ENCODE assay signal across 16 mouse cellular contexts in the genomic region with DNA sequence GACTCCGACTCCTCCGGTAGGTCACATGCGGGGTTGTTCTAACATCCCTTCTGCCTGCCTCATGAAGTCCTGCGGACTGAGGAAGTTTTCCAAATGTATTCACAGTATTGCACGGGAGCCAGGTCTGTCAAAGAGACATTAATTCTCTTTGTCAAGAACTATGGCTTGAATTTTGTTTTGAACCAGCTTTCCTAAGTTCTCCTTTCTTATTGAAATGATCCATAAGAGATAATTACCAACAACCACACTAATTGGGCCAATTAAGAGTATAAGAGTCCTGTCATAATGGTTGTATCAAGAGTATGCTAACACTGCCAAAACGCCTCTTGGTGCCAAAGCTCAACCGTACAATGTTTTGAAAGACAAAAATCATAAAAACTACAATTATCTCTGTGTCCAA.
DNase-seq lines count a peak whose midpoint lies in the region; ATAC-seq and TF ChIP-seq lines count a peak whose summit lies in the region.
"Had no signal": no experiment of that assay in that cellular context is flagged by ENCODE, and none has a peak within 500 bp of the region (broad histone marks: within the 10 kb centered on the region; RNA-seq: fewer than 3 reads in every experiment).

No protein-coding gene starts in this region.

- no peak overlapping the region for H3K27ac ChIP-seq in forebrain, postnatal 0 days (ENCODE audit: low read depth, low read length)
- no peak overlapping the region for H3K27ac ChIP-seq in forebrain, embryonic 13.5 days
- no peak overlapping the region for H3K27ac ChIP-seq in testis, adult 2 months (ENCODE audit: control insufficient read depth, insufficient read depth, low read depth, low read length)
- H3K27ac ChIP-seq in midbrain, embryonic 16.5 days (ENCODE audit: low read length): no peak overlapping the region
- H3K27ac ChIP-seq: embryonic facial prominence, embryonic 10.5 days; embryonic facial prominence, embryonic 12.5 days had no signal

- no peak overlapping the region for H3K4me3 ChIP-seq in forebrain, postnatal 0 days (ENCODE audit: low read depth, low read length)
- H3K4me3 ChIP-seq in forebrain, embryonic 13.5 days: no peak overlapping the region
- peak overlapping the region; percentile 62 for H3K4me3 ChIP-seq in testis, adult 2 months (ENCODE audit: control insufficient read depth, low read depth, low read length)
- no peak overlapping the region for H3K4me3 ChIP-seq in midbrain, embryonic 16.5 days (ENCODE audit: low read depth, low read length)
- H3K4me3 ChIP-seq: embryonic facial prominence, embryonic 10.5 days; embryonic facial prominence, embryonic 12.5 days had no signal

- DNase-seq in forebrain, postnatal 0 days: peak; percentile 8
- no peak for DNase-seq in testis, postnatal 10 days (ENCODE audit: low spot score)
- DNase-seq: adrenal gland, adult 2 months; adrenal gland, postnatal 10 days; adrenal gland, postnatal 25 days; cerebellum, adult 11-12 months; cerebellum, adult 2 months; cerebellum, adult 9-10 months; cerebellum, postnatal 10 days; cerebellum, postnatal 25 days had no signal

- ATAC-seq in forebrain, postnatal 0 days: peak; percentile 27; the same call in 1 of the 2 replicates
- ATAC-seq in forebrain, embryonic 13.5 days: no peak
- ATAC-seq in midbrain, embryonic 16.5 days: no peak
- ATAC-seq: forebrain, embryonic 16.5 days had no signal

- 21% methylated on average over 7 of the region's 7 CpGs for WGBS in forebrain, postnatal 0 days
- WGBS in forebrain, embryonic 13.5 days: 43% methylated on average over 7 of the region's 7 CpGs
- WGBS in midbrain, embryonic 16.5 days: 78% methylated on average over 7 of the region's 7 CpGs

- no peak overlapping the region for H3K9ac ChIP-seq in forebrain, postnatal 0 days
- no peak overlapping the region for H3K9ac ChIP-seq in forebrain, embryonic 13.5 days
- no peak overlapping the region for H3K9ac ChIP-seq in midbrain, embryonic 16.5 days (ENCODE audit: low read depth, low read length)
- H3K9ac ChIP-seq: embryonic facial prominence, embryonic 12.5 days had no signal

- no peak for TF ChIP-seq CTCF in forebrain, postnatal 0 days (IDR thresholded peaks at IDR 0.05; ENCODE audit: low read depth)
- TF ChIP-seq CTCF in testis, adult 2 months (IDR thresholded peaks at IDR 0.05; ENCODE audit: control insufficient read depth, insufficient read depth, insufficient replicate concordance, low read depth, low read length): no peak

- H3K4me2 ChIP-seq in forebrain, postnatal 0 days (ENCODE audit: low read depth): no peak overlapping the region
- H3K4me2 ChIP-seq in forebrain, embryonic 13.5 days: no peak overlapping the region
- H3K4me2 ChIP-seq in midbrain, embryonic 16.5 days (ENCODE audit: low read length): no peak overlapping the region
- H3K4me2 ChIP-seq: embryonic facial prominence, embryonic 12.5 days had no signal

- H3K4me1 ChIP-seq in forebrain, postnatal 0 days (ENCODE audit: insufficient read depth): no peaks in the 10 kb centered on the region
- H3K4me1 ChIP-seq in forebrain, embryonic 13.5 days: 0 out of 2 replicates have a peak, but pooled peaks cover 9% of the 10 kb centered on the region
- peaks cover 2% of the 10 kb centered on the region for H3K4me1 ChIP-seq in testis, adult 2 months (ENCODE audit: control insufficient read depth, insufficient read depth, low read length)
- H3K4me1 ChIP-seq in midbrain, embryonic 16.5 days (ENCODE audit: control insufficient read depth, insufficient read depth, low read length): no peaks in the 10 kb centered on the region
- H3K4me1 ChIP-seq: embryonic facial prominence, embryonic 10.5 days; embryonic facial prominence, embryonic 12.5 days had no signal

- TF ChIP-seq POLR2A in testis, adult 2 months (IDR thresholded peaks at IDR 0.05; ENCODE audit: control insufficient read depth, low read depth, low read length): no peak

- H3K9me3 ChIP-seq in forebrain, postnatal 0 days (ENCODE audit: low read length): 0 out of 2 replicates have a peak, but pooled peaks cover 3% of the 10 kb centered on the region
- 0 out of 2 replicates have a peak, but pooled peaks cover 5% of the 10 kb centered on the region for H3K9me3 ChIP-seq in forebrain, embryonic 13.5 days (replicated peaks)
- 0 out of 2 replicates have a peak, but pooled peaks cover 2% of the 10 kb centered on the region for H3K9me3 ChIP-seq in midbrain, embryonic 16.5 days (replicated peaks; ENCODE audit: control insufficient read depth, low read length, poor library complexity, severe bottlenecking)
- H3K9me3 ChIP-seq: embryonic facial prominence, embryonic 10.5 days; embryonic facial prominence, embryonic 12.5 days had no signal

- H3K36me3 ChIP-seq in forebrain, postnatal 0 days (ENCODE audit: insufficient read depth): no peaks in the 10 kb centered on the region
- H3K36me3 ChIP-seq in forebrain, embryonic 13.5 days (ENCODE audit: poor library complexity, severe bottlenecking): no peaks in the 10 kb centered on the region
- no peaks in the 10 kb centered on the region for H3K36me3 ChIP-seq in testis, adult 2 months (ENCODE audit: control insufficient read depth, insufficient read depth, low read length)
- H3K36me3 ChIP-seq in midbrain, embryonic 16.5 days (ENCODE audit: control insufficient read depth, insufficient read depth, low read length): no peaks in the 10 kb centered on the region
- H3K36me3 ChIP-seq: embryonic facial prominence, embryonic 10.5 days; embryonic facial prominence, embryonic 12.5 days had no signal

- H3K27me3 ChIP-seq in forebrain, postnatal 0 days (ENCODE audit: insufficient read depth, low read length): no peaks in the 10 kb centered on the region
- H3K27me3 ChIP-seq in forebrain, embryonic 13.5 days: no peaks in the 10 kb centered on the region
- H3K27me3 ChIP-seq in testis, adult 2 months (ENCODE audit: control insufficient read depth, insufficient read depth, low read length): no peaks in the 10 kb centered on the region
- H3K27me3 ChIP-seq in midbrain, embryonic 16.5 days (ENCODE audit: control insufficient read depth, insufficient read depth, low read depth, low read length): no peaks in the 10 kb centered on the region
- H3K27me3 ChIP-seq: embryonic facial prominence, embryonic 12.5 days had no signal
